Mouse (Mus musculus) megakaryocyte-erythroid progenitor cell, adult 5-6 weeks (primary cell): ENCODE results near the gene Ripply2. TPM values are rescaled to one million over a fixed set of nuclear protein-coding genes. Genes with fewer than 3 reads are reported as not detected.
A peak's percentile ranks its signal among the peaks of the same experiment; 100 is the strongest.

Experiments
- ATAC-seq: replicated peaks from 2 replicates; pipeline ENCODE4 v1.8.0; 2016; ENCODE audit warnings: mild to moderate bottlenecking, inconsistent platforms; ENCODE audit not compliant: severe bottlenecking, poor library complexity, low FRiP score, low TSS enrichment
- total RNA-seq, 2 experiments: library from RNA; stranded (forward) in 1 of 2; stranded (reverse) in 1 of 2; fragments of 200-1000, 215-1000 nt in 1 of 2; fragments of >200 nt in 1 of 2; fragmentation: Nextera tagmentation in 1 of 2; gene quantifications; 2 replicates each; pipeline ENCODE4 v1.2.3; 2014 to 2017

Gene Ripply2
- total RNA-seq, 2 experiments from 2014 or later: not detected

GRCm38 (mm10) chr9:87015938-87016294 is 579 bp downstream of the Ripply2 start:
- 0 out of 2 replicates have a peak, but pooled peaks have one; percentile 25 for ATAC-seq

GRCm38 (mm10) chr9:87021778-87022523 is 6.6 kb downstream of the Ripply2 start, which contains the start of gene Cyb5r4:
Gene Cyb5r4, plus strand, starts transcription at chr9:87022014.
- peak; percentile 98 for ATAC-seq

GRCm38 (mm10) chr9:87025764-87026163 is 10.4 kb downstream of the Ripply2 start:
- no peak for ATAC-seq

- ATAC-seq: peak; percentile 85
Measured at GRCm38 (mm10) chr9:87027423-87028084, 12.2 kb downstream of the Ripply2 start.

GRCm38 (mm10) chr9:87032196-87032595 is 16.9 kb downstream of the Ripply2 start:
- ATAC-seq: no peak

GRCm38 (mm10) chr9:87034831-87035580 is 19.7 kb downstream of the Ripply2 start:
- no peak for ATAC-seq

- no peak for ATAC-seq
Measured at GRCm38 (mm10) chr9:87049425-87049824, 34.1 kb downstream of the Ripply2 start.

DNA sequence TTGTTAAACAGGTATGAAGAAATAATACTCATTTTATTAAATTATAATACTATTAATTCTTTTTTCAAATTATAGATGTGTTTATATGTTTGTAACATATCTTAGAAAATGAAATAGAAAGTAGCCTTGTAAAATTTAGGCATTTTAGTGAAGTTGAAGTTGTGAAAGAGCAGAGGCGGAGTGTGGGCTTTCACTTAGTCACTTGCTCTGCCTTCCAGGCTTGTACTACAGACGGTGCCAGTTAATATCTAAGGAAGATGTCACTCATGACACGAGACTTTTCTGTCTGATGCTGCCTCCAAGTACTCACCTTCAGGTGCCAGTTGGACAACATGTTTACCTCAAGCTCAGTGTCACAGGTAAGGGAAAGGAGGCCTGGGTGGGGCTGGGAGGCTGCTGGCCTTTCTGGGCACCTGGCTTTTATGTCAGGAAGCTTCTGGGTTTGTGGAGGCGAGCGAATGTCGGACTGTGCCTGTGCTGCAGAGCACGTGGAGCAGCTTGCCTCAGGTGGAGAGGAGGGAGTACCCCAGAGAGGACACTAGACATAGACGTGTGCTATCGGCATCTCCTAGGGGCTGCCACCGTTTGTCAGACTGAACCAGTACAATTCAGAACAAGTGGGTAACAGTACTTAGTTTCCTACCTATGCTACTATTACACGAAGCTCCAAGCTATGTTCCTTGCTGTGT is 40.4 kb downstream of the Ripply2 start:
- ATAC-seq: no peak

- no peak for ATAC-seq
Measured at GRCm38 (mm10) chr9:87062337-87062736, 47.0 kb downstream of the Ripply2 start.

DNA sequence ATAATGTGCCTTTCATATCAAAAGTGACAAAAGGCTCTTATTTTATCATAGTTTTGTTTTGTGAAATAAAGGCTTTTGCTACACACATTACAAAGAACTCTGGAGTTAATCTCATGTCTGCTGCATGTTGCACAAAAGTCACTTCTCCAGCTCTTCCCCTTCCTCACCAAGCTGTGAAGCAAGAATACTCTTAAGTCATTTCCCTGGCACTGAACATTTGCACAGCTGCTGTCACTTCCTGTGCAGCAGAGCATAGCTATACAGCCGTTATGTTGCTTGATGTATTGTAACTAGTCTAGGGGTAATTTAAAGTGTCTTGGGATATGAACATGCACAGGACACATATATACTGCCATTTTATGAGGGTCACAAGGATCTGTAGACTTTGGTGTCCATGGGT is 52.8 kb downstream of the Ripply2 start:
- ATAC-seq: no peak

Other genes with a start within 250 kb of the Ripply2 start
- not detected in 2 replicates for gene Snap91, start 134.9 kb upstream of the Ripply2 start, total RNA-seq (2014; fragmentation: Nextera tagmentation)
- gene Snap91, start 134.9 kb upstream of the Ripply2 start, total RNA-seq (2017): not detected in 2 replicates
- gene Cyb5r4, start 6.5 kb downstream of the Ripply2 start, total RNA-seq (2014; fragmentation: Nextera tagmentation): 68.7 and 93.2 TPM in 2 replicates
- gene Cyb5r4, start 6.5 kb downstream of the Ripply2 start, total RNA-seq (2017): 88.7 and 124 TPM in 2 replicates
- gene Mrap2, start 128.8 kb downstream of the Ripply2 start, total RNA-seq (2014; fragmentation: Nextera tagmentation): not detected in 2 replicates
- not detected in 2 replicates for gene Mrap2, start 128.8 kb downstream of the Ripply2 start, total RNA-seq (2017)
- gene Cep162, start 240.0 kb downstream of the Ripply2 start, total RNA-seq (2014; fragmentation: Nextera tagmentation): 11.4 and 14.5 TPM in 2 replicates
- gene Cep162, start 240.0 kb downstream of the Ripply2 start, total RNA-seq (2017): 11.2 and 17.2 TPM in 2 replicates